Mouse (Mus musculus) spleen, adult 2 months (tissue): ENCODE data around the gene Tmem236.

Experiments used
- CTCF ChIP-seq: fragments of 200-500 bp; IDR thresholded peaks from 2 replicates; pipeline ENCODE4 v1.5.1; 2011; ENCODE audit warnings: mild to moderate bottlenecking, inconsistent platforms; ENCODE audit not compliant: insufficient read depth, insufficient read length, insufficient replicate concordance; ENCODE audit errors: extremely low read depth
- POLR2A ChIP-seq: fragments of 200-500 bp; IDR thresholded peaks from 2 replicates; pipeline ENCODE4 v1.6.1; 2011; ENCODE audit warnings: low read depth, low read length, inconsistent platforms

GRCm38 (mm10) chr2:14164459-14165030 lies 9.8 kb upstream of the Tmem236 start:
- TF ChIP-seq POLR2A: no peak
- no peak for TF ChIP-seq CTCF
